Mouse (Mus musculus) erythroblast, embryonic 14.5 days (primary cell): ENCODE measurements around the gene Rpain. TPM values are rescaled to one million over a fixed set of nuclear protein-coding genes. Genes with fewer than 3 reads are reported as not detected.

Source experiments
- H3K27me3 ChIP-seq: 2 replicates; pipeline ENCODE4 v1.6.1; 2012; ENCODE audit warnings: inconsistent platforms; ENCODE audit not compliant: control insufficient read depth
- H3K36me3 ChIP-seq: 2 replicates; pipeline ENCODE4 v1.6.1; 2012; ENCODE audit warnings: mild to moderate bottlenecking, inconsistent platforms; ENCODE audit not compliant: control insufficient read depth
- H3K4me1 ChIP-seq: 2 replicates; pipeline ENCODE4 v1.6.1; 2012; ENCODE audit warnings: inconsistent platforms; ENCODE audit not compliant: control insufficient read depth
- H3K4me3 ChIP-seq: replicated peaks from 2 replicates; pipeline ENCODE3; 2012; ENCODE audit warnings: moderate library complexity, mild to moderate bottlenecking, inconsistent platforms
- H3K9me3 ChIP-seq: 2 replicates; pipeline ENCODE4 v1.6.1; 2012; ENCODE audit warnings: low read length, inconsistent platforms, mixed read lengths; ENCODE audit not compliant: control insufficient read depth
- GATA1 ChIP-seq: IDR thresholded peaks from 2 replicates; pipeline ENCODE4 v1.6.1; 2012; ENCODE audit warnings: low read length, inconsistent platforms, mixed read lengths
- TAL1 ChIP-seq: IDR thresholded peaks from 3 replicates; pipeline ENCODE4 v1.6.1; 2012; ENCODE audit warnings: low read length, inconsistent platforms, mixed read lengths
- polyA plus RNA-seq: library from polyadenylated mRNA; stranded (reverse); fragments of >175 nt; gene quantifications from 2 replicates; pipeline ENCODE4 v1.2.3, GENCODE M21; 2012

Rpain gene
- polyA plus RNA-seq, 1 experiment = 2.4 TPM

- Histone ChIP-seq H3K4me3 (no peak overlapping the region), H3K36me3 (peaks cover 58% of the 10 kb centered on the region), H3K9me3 (no peaks in the 10 kb centered on the region), H3K4me1 (peaks cover 20% of the 10 kb centered on the region), H3K27me3 (no peaks in the 10 kb centered on the region)
- no peak for TF ChIP-seq GATA1
- no peak for TF ChIP-seq TAL1
Observed at GRCm38 (mm10) chr11:71008321-71008720, 38.3 kb downstream of the Rpain start.

- Histone ChIP-seq H3K4me3 (no peak overlapping the region), H3K9me3 (no peaks in the 10 kb centered on the region), H3K27me3 (no peaks in the 10 kb centered on the region), H3K36me3 (peaks cover 75% of the 10 kb centered on the region), H3K4me1 (peaks cover 17% of the 10 kb centered on the region)
- TF ChIP-seq TAL1 = no peak
- TF ChIP-seq GATA1 = no peak
Observed at GRCm38 (mm10) chr11:71012743-71013142, 42.7 kb downstream of the Rpain start.

- no peaks in the 10 kb centered on the region for H3K9me3 ChIP-seq
- no peaks in the 10 kb centered on the region for H3K27me3 ChIP-seq
- peaks cover 54% of the 10 kb centered on the region for H3K36me3 ChIP-seq
- TF ChIP-seq GATA1 (no peak), TAL1 (no peak)
- peaks cover 40% of the 10 kb centered on the region for H3K4me1 ChIP-seq
- no peak overlapping the region for H3K4me3 ChIP-seq
Observed at GRCm38 (mm10) chr11:71017051-71017450, 47.0 kb downstream of the Rpain start.

GRCm38 (mm10) chr11:71018416-71019200 lies 48.6 kb downstream of the Rpain start:
- Histone ChIP-seq H3K4me1 (peaks cover 50% of the 10 kb centered on the region), H3K27me3 (no peaks in the 10 kb centered on the region), H3K4me3 (peak overlapping the region; percentile 93), H3K9me3 (no peaks in the 10 kb centered on the region), H3K36me3 (peaks cover 56% of the 10 kb centered on the region)
- TF ChIP-seq TAL1 (no peak), GATA1 (no peak)

- peaks cover 56% of the 10 kb centered on the region for H3K36me3 ChIP-seq
- no peaks in the 10 kb centered on the region for H3K27me3 ChIP-seq
- peaks cover 51% of the 10 kb centered on the region for H3K4me1 ChIP-seq
- TF ChIP-seq TAL1 (no peak), GATA1 (no peak)
- H3K4me3 ChIP-seq = peak within 1 kb of the TSS; percentile 93
- no peaks in the 10 kb centered on the region for H3K9me3 ChIP-seq
Observed at GRCm38 (mm10) chr11:71019201-71020068, 49.4 kb downstream of the Rpain start, which contains the start of the genes Mis12 and Derl2. Gene Mis12, plus strand, starts transcription at chr11:71019611. Gene Derl2, minus strand, starts transcription at chr11:71019841.

Other genes starting within 250 kb of the Rpain start
- gene Zfp3, start 206.0 kb upstream of the Rpain start, polyA plus RNA-seq = 0.04 TPM in 1 of 2 replicates, not detected in the other
- not detected in 2 replicates for gene Scimp, start 157.6 kb upstream of the Rpain start, polyA plus RNA-seq
- gene Rabep1, start 125.4 kb upstream of the Rpain start, polyA plus RNA-seq = 0.37 and 0.42 TPM in 2 replicates
- gene Nup88, start 240 bp upstream of the Rpain start, polyA plus RNA-seq = 3.4 and 5.4 TPM in 2 replicates
- gene C1qbp, start 12.8 kb downstream of the Rpain start, polyA plus RNA-seq = 16.1 and 18.2 TPM in 2 replicates
- gene Dhx33, start 34.2 kb downstream of the Rpain start, polyA plus RNA-seq = 0.11 and 0.27 TPM in 2 replicates
- gene Mis12, start 49.4 kb downstream of the Rpain start, polyA plus RNA-seq = 0.35 and 0.60 TPM in 2 replicates
- gene Derl2, start 49.6 kb downstream of the Rpain start, polyA plus RNA-seq = 1.4 and 3.1 TPM in 2 replicates
- gene 6330403K07Rik, start 63.3 kb downstream of the Rpain start, polyA plus RNA-seq = 0.02 TPM in 1 of 2 replicates, not detected in the other
- not detected in 2 replicates for gene Nlrp1a, start 174.5 kb downstream of the Rpain start, polyA plus RNA-seq